Mouse (Mus musculus) intestine, postnatal 0 days (tissue): ENCODE measurements at regions not wholly inside any gene's neighbourhood (a gene's known extent, or its start where the extent isn't known, plus 50 kb on each side); places are given as distances from the start of the nearest gene placed in this dataset.

Experiments used
- ATAC-seq: fragments of 200-750 bp; cut with Nextera tagmentation; 2 replicates; pipeline ENCODE4 v1.8.0; 2017; ENCODE audit warnings: mild to moderate bottlenecking, moderate TSS enrichment, moderate library complexity
- H3K27ac ChIP-seq: fragments of 300-500 bp; sonication (generic); 2 replicates; pipeline ENCODE4 v1.5.1; 2014; ENCODE audit warnings: mild to moderate bottlenecking, low read depth, low read length, moderate library complexity
- H3K27me3 ChIP-seq: fragments of 300-500 bp; sonication (generic); replicated peaks from 2 replicates; pipeline ENCODE4 v1.6.1; 2014; ENCODE audit warnings: low read length, mixed read lengths; ENCODE audit not compliant: control insufficient read depth, insufficient read depth
- H3K36me3 ChIP-seq: fragments of 300-500 bp; sonication (generic); 2 replicates; pipeline ENCODE4 v1.6.1; 2014; ENCODE audit warnings: mild to moderate bottlenecking, moderate library complexity; ENCODE audit not compliant: control insufficient read depth, insufficient read depth
- H3K4me1 ChIP-seq: fragments of 300-500 bp; sonication (generic); replicated peaks from 2 replicates; pipeline ENCODE4 v1.6.1; 2014; ENCODE audit warnings: antibody characterized with exemption, low read length, mixed read lengths; ENCODE audit not compliant: control insufficient read depth, insufficient read depth
- H3K4me2 ChIP-seq: fragments of 300-500 bp; sonication (generic); replicated peaks from 2 replicates; pipeline ENCODE4 v1.6.1; 2014; ENCODE audit warnings: low read depth, mild to moderate bottlenecking, moderate library complexity
- H3K4me3 ChIP-seq: fragments of 300-500 bp; sonication (generic); 2 replicates; pipeline ENCODE4 v1.5.1; 2014; ENCODE audit warnings: low read depth, low read length
- H3K9ac ChIP-seq: fragments of 300-500 bp; sonication (generic); 2 replicates; pipeline ENCODE4 v1.6.1; 2014; ENCODE audit warnings: mild to moderate bottlenecking, low read depth, low read length
- H3K9me3 ChIP-seq: fragments of 300-500 bp; sonication (generic); 2 replicates; pipeline ENCODE4 v1.6.1; 2016; ENCODE audit warnings: mixed run types; ENCODE audit not compliant: control insufficient read depth
- CTCF ChIP-seq: sonication (generic); IDR thresholded peaks from 2 replicates; pipeline ENCODE4 v1.5.1; 2016; ENCODE audit warnings: low read depth, mild to moderate bottlenecking, control low read depth, antibody characterized with exemption, moderate library complexity
- WGBS: fragments of 180-500 bp; shearing (Covaris S2); extraction: QIAGEN DNeasy Blood & Tissue Kit; methylation state at CpG from one replicate; pipeline ENCODE4 v1.1.7; 2014; 5-methylcytosine and 5-hydroxymethylcytosine counted together

GRCm38 (mm10) chr13:84757896-84758567 is 431.2 kb upstream of the Ccnh start:
- H3K4me3 ChIP-seq: no peak overlapping the region
- ATAC-seq: no peak
- H3K36me3 ChIP-seq: no peaks in the 10 kb centered on the region
- H3K9ac ChIP-seq: no peak overlapping the region
- no peaks in the 10 kb centered on the region for H3K27me3 ChIP-seq
- H3K27ac ChIP-seq: no peak overlapping the region
- WGBS: 47% methylated on average over 10 of the region's 10 CpGs
- H3K4me1 ChIP-seq: no peaks in the 10 kb centered on the region
- no peaks in the 10 kb centered on the region for H3K9me3 ChIP-seq
- TF ChIP-seq CTCF: no peak
- H3K4me2 ChIP-seq: no peak overlapping the region

GRCm38 (mm10) chr13:84758568-84758900 is 430.7 kb upstream of the Ccnh start:
- 1% methylated on average over 6 of the region's 6 CpGs for WGBS
- no peak for ATAC-seq

GRCm38 (mm10) chr13:84759061-84759460 is 430.1 kb upstream of the Ccnh start:
- WGBS: 66% methylated on average over 7 of the region's 7 CpGs

More at GRCm38 (mm10) chr13:84758568-84758900, 430.7 kb upstream of the Ccnh start:
- no peaks in the 10 kb centered on the region for H3K36me3 ChIP-seq
- H3K27ac ChIP-seq: no peak overlapping the region
- H3K4me1 ChIP-seq: no peaks in the 10 kb centered on the region
- H3K9ac ChIP-seq: no peak overlapping the region
- peak; percentile 90 for TF ChIP-seq CTCF
- H3K9me3 ChIP-seq: no peaks in the 10 kb centered on the region
- no peak overlapping the region for H3K4me2 ChIP-seq
- H3K4me3 ChIP-seq: no peak overlapping the region
- no peaks in the 10 kb centered on the region for H3K27me3 ChIP-seq

GRCm38 (mm10) chr13:84760471-84760870 is 428.7 kb upstream of the Ccnh start:
- Histone ChIP-seq H3K4me1 (no peaks in the 10 kb centered on the region), H3K36me3 (no peaks in the 10 kb centered on the region), H3K27ac (no peak overlapping the region), H3K9me3 (no peaks in the 10 kb centered on the region), H3K4me2 (no peak overlapping the region), H3K27me3 (no peaks in the 10 kb centered on the region), H3K4me3 (no peak overlapping the region), H3K9ac (no peak overlapping the region)
- ATAC-seq: no peak
- WGBS: 65% methylated on average over 3 of the region's 3 CpGs
- no peak for TF ChIP-seq CTCF

More at GRCm38 (mm10) chr13:84759061-84759460, 430.1 kb upstream of the Ccnh start:
- H3K9ac ChIP-seq: no peak overlapping the region
- no peak overlapping the region for H3K4me2 ChIP-seq
- H3K9me3 ChIP-seq: no peaks in the 10 kb centered on the region
- TF ChIP-seq CTCF: no peak
- H3K27ac ChIP-seq: no peak overlapping the region
- H3K4me3 ChIP-seq: no peak overlapping the region
- no peaks in the 10 kb centered on the region for H3K36me3 ChIP-seq
- ATAC-seq: no peak
- no peaks in the 10 kb centered on the region for H3K4me1 ChIP-seq
- H3K27me3 ChIP-seq: no peaks in the 10 kb centered on the region

GRCm38 (mm10) chr13:84760978-84761377 is 428.2 kb upstream of the Ccnh start:
- no peak for ATAC-seq
- Histone ChIP-seq H3K4me2 (no peak overlapping the region), H3K9me3 (no peaks in the 10 kb centered on the region), H3K4me1 (no peaks in the 10 kb centered on the region), H3K9ac (no peak overlapping the region), H3K27ac (no peak overlapping the region), H3K36me3 (no peaks in the 10 kb centered on the region), H3K4me3 (no peak overlapping the region), H3K27me3 (no peaks in the 10 kb centered on the region)
- 68% methylated on average over 8 of the region's 8 CpGs for WGBS
- no peak for TF ChIP-seq CTCF

- 52% methylated on average over 4 of the region's 4 CpGs for WGBS
- no peaks in the 10 kb centered on the region for H3K4me1 ChIP-seq
- H3K9ac ChIP-seq: no peak overlapping the region
- no peaks in the 10 kb centered on the region for H3K27me3 ChIP-seq
- no peak overlapping the region for H3K4me3 ChIP-seq
- no peak for TF ChIP-seq CTCF
- no peak for ATAC-seq
- H3K36me3 ChIP-seq: no peaks in the 10 kb centered on the region
- no peak overlapping the region for H3K4me2 ChIP-seq
- H3K9me3 ChIP-seq: no peaks in the 10 kb centered on the region
- no peak overlapping the region for H3K27ac ChIP-seq
Measured at GRCm38 (mm10) chr13:84761821-84762220, 427.4 kb upstream of the Ccnh start.

GRCm38 (mm10) chr13:84763916-84764315 is 425.3 kb upstream of the Ccnh start:
- H3K4me2 ChIP-seq: no peak overlapping the region
- no peaks in the 10 kb centered on the region for H3K4me1 ChIP-seq
- ATAC-seq: no peak
- no peak overlapping the region for H3K9ac ChIP-seq
- no peak overlapping the region for H3K4me3 ChIP-seq
- H3K36me3 ChIP-seq: no peaks in the 10 kb centered on the region
- H3K27me3 ChIP-seq: no peaks in the 10 kb centered on the region
- no peak overlapping the region for H3K27ac ChIP-seq
- H3K9me3 ChIP-seq: no peaks in the 10 kb centered on the region
- TF ChIP-seq CTCF: no peak
- 81% methylated on average over 1 of the region's 1 CpGs for WGBS
